In genomic region chr8:124253939-124254338, GRCm38 (mm10) we compare ENCODE assay signal across 27 mouse cellular contexts. TPM values are rescaled to one million over a fixed set of nuclear protein-coding genes. Genes with fewer than 3 reads are reported as not detected.
DNase-seq lines count a peak whose midpoint lies in the region; ATAC-seq lines count a peak whose summit lies in the region.
"Had no signal": no experiment of that assay in that cellular context is flagged by ENCODE, and none has a peak within 500 bp of the region (broad histone marks: within the 10 kb centered on the region; RNA-seq: fewer than 3 reads in every experiment).

No protein-coding gene starts in this region.

- WGBS in forebrain, embryonic 10.5 days, result 94% methylated on average over 6 of the region's 6 CpGs
- 93% methylated on average over 6 of the region's 6 CpGs for WGBS in forebrain, embryonic 16.5 days
- 73% methylated on average over 6 of the region's 6 CpGs for WGBS in limb, embryonic 13.5 days
- 84% methylated on average over 6 of the region's 6 CpGs for WGBS in kidney, embryonic 14.5 days

- 0 out of 2 replicates have a peak overlapping the region, but pooled peaks have one; percentile 30 for H3K27ac ChIP-seq in forebrain, embryonic 10.5 days
- H3K27ac ChIP-seq in forebrain, embryonic 16.5 days (ENCODE audit: low read length), result no peak overlapping the region
- H3K27ac ChIP-seq in limb, embryonic 13.5 days, result no peak overlapping the region; the same call in 1 of the 2 replicates
- no peak overlapping the region for H3K27ac ChIP-seq in kidney, embryonic 14.5 days (ENCODE audit: low read depth, low read length)
- H3K27ac ChIP-seq: embryonic facial prominence, embryonic 15.5 days; forebrain, embryonic 13.5 days; heart, embryonic 15.5 days; lung, embryonic 15.5 days; midbrain, embryonic 13.5 days; stomach, embryonic 15.5 days had no signal

- H3K27me3 ChIP-seq in forebrain, embryonic 10.5 days (ENCODE audit: poor library complexity, severe bottlenecking), result no peaks in the 10 kb centered on the region
- H3K27me3 ChIP-seq in forebrain, embryonic 16.5 days (replicated peaks; ENCODE audit: control insufficient read depth, insufficient read depth, low read length), result no peaks in the 10 kb centered on the region
- no peaks in the 10 kb centered on the region for H3K27me3 ChIP-seq in limb, embryonic 13.5 days
- H3K27me3 ChIP-seq in kidney, embryonic 14.5 days (ENCODE audit: control insufficient read depth, insufficient read depth, low read length), result no peaks in the 10 kb centered on the region
- H3K27me3 ChIP-seq: embryonic facial prominence, embryonic 15.5 days; forebrain, embryonic 13.5 days; heart, embryonic 15.5 days; lung, embryonic 15.5 days; midbrain, embryonic 13.5 days; stomach, embryonic 15.5 days had no signal

- no peak overlapping the region for H3K4me2 ChIP-seq in forebrain, embryonic 16.5 days (ENCODE audit: low read length)
- no peak overlapping the region for H3K4me2 ChIP-seq in limb, embryonic 13.5 days (replicated peaks)
- H3K4me2 ChIP-seq in kidney, embryonic 14.5 days (replicated peaks; ENCODE audit: low read depth, low read length), result no peak overlapping the region
- H3K4me2 ChIP-seq: embryonic facial prominence, embryonic 15.5 days; forebrain, embryonic 13.5 days; heart, embryonic 15.5 days; lung, embryonic 15.5 days; midbrain, embryonic 13.5 days; stomach, embryonic 15.5 days had no signal

- DNase-seq in forebrain, embryonic 10.5 days (ENCODE audit: extremely low spot score, low spot score), result no peak
- DNase-seq in 3134 (ENCODE audit: extremely low read depth, insufficient read length, low spot score), result peak; percentile 45
- peak; percentile 56 for DNase-seq in brain, adult 2 months (ENCODE audit: low read depth, low spot score)
- DNase-seq in thymus, postnatal 10 days (ENCODE audit: low spot score in 2 of 2), result no peak
- no peak for DNase-seq in embryo, embryonic 11 days
- DNase-seq: adrenal gland, adult 8-10 months; cerebellum, adult 11 months; cerebellum, adult 9-11 months; gastrocnemius, postnatal 25 days; heart, adult 18-20 months; kidney, adult 18-20 months; kidney, postnatal 36 days; liver; lung, postnatal 36 days; retina, postnatal 1 day; right cerebral cortex, postnatal 14 days; thymus, postnatal 25 days had no signal

- no peak overlapping the region for H3K9ac ChIP-seq in forebrain, embryonic 16.5 days (replicated peaks; ENCODE audit: low read depth, low read length)
- H3K9ac ChIP-seq in limb, embryonic 13.5 days, result 0 out of 2 replicates have a peak overlapping the region, but pooled peaks have one; percentile 19
- no peak overlapping the region for H3K9ac ChIP-seq in kidney, embryonic 14.5 days (ENCODE audit: low read depth, low read length)
- H3K9ac ChIP-seq: embryonic facial prominence, embryonic 15.5 days; forebrain, embryonic 13.5 days; heart, embryonic 15.5 days; lung, embryonic 15.5 days; midbrain, embryonic 13.5 days; stomach, embryonic 15.5 days had no signal

- ATAC-seq in forebrain, embryonic 16.5 days, result no peak
- ATAC-seq in limb, embryonic 13.5 days (ENCODE audit: low FRiP score, low read depth), result no peak
- ATAC-seq in kidney, embryonic 14.5 days (ENCODE audit: low FRiP score, low TSS enrichment), result no peak
- ATAC-seq: forebrain, embryonic 13.5 days; hindbrain, embryonic 16.5 days; midbrain, embryonic 13.5 days had no signal

- peaks cover 7% of the 10 kb centered on the region for H3K36me3 ChIP-seq in forebrain, embryonic 10.5 days (replicated peaks)
- H3K36me3 ChIP-seq in forebrain, embryonic 16.5 days (ENCODE audit: control insufficient read depth, insufficient read depth), result no peaks in the 10 kb centered on the region
- peaks cover 6% of the 10 kb centered on the region; the same call in 1 of the 2 replicates for H3K36me3 ChIP-seq in limb, embryonic 13.5 days
- H3K36me3 ChIP-seq in kidney, embryonic 14.5 days (ENCODE audit: control insufficient read depth, insufficient read depth, low read length), result no peaks in the 10 kb centered on the region
- H3K36me3 ChIP-seq: embryonic facial prominence, embryonic 15.5 days; heart, embryonic 15.5 days; lung, embryonic 15.5 days; midbrain, embryonic 13.5 days; stomach, embryonic 15.5 days had no signal

- no peaks in the 10 kb centered on the region for H3K9me3 ChIP-seq in forebrain, embryonic 10.5 days
- no peaks in the 10 kb centered on the region for H3K9me3 ChIP-seq in forebrain, embryonic 16.5 days (ENCODE audit: control insufficient read depth, low read length)
- no peaks in the 10 kb centered on the region for H3K9me3 ChIP-seq in limb, embryonic 13.5 days
- H3K9me3 ChIP-seq in kidney, embryonic 14.5 days (ENCODE audit: control insufficient read depth, low read length), result no peaks in the 10 kb centered on the region
- H3K9me3 ChIP-seq: embryonic facial prominence, embryonic 15.5 days; forebrain, embryonic 13.5 days; heart, embryonic 15.5 days; lung, embryonic 15.5 days; midbrain, embryonic 13.5 days; stomach, embryonic 15.5 days had no signal

- H3K4me1 ChIP-seq in forebrain, embryonic 10.5 days, result peaks cover 44% of the 10 kb centered on the region
- H3K4me1 ChIP-seq in forebrain, embryonic 16.5 days (replicated peaks; ENCODE audit: control insufficient read depth, insufficient read depth, low read length), result peaks cover 40% of the 10 kb centered on the region
- peaks cover 59% of the 10 kb centered on the region for H3K4me1 ChIP-seq in limb, embryonic 13.5 days
- peaks cover 23% of the 10 kb centered on the region for H3K4me1 ChIP-seq in kidney, embryonic 14.5 days (ENCODE audit: control insufficient read depth, insufficient read depth, low read length)

- H3K4me3 ChIP-seq in forebrain, embryonic 10.5 days, result no peak overlapping the region
- no peak overlapping the region for H3K4me3 ChIP-seq in forebrain, embryonic 16.5 days (replicated peaks; ENCODE audit: low read length)
- no peak overlapping the region for H3K4me3 ChIP-seq in limb, embryonic 13.5 days
- no peak overlapping the region for H3K4me3 ChIP-seq in kidney, embryonic 14.5 days (ENCODE audit: low read length)
- H3K4me3 ChIP-seq: embryonic facial prominence, embryonic 15.5 days; forebrain, embryonic 13.5 days; heart, embryonic 15.5 days; lung, embryonic 15.5 days; midbrain, embryonic 13.5 days; stomach, embryonic 15.5 days had no signal

RNA-seq across cellular contexts. Expression of gene Galnt2, which starts 22.7 kb away (rescaled TPM):
- 40.7 and 40.9 TPM in 2 replicates for polyA plus RNA-seq in forebrain, embryonic 10.5 days (2016; fragmentation: Nextera tagmentation; extraction: Ambion mirVana)
- 47.8 and 48.9 TPM in 2 replicates for polyA plus RNA-seq in forebrain, embryonic 16.5 days (2015; fragmentation: Nextera tagmentation; extraction: Ambion mirVana)
- 48.0 and 51.4 TPM in 2 replicates for polyA plus RNA-seq in limb, embryonic 13.5 days (2015; fragmentation: Nextera tagmentation; extraction: Ambion mirVana)
- polyA plus RNA-seq in kidney, embryonic 14.5 days (2014; fragmentation: Nextera tagmentation; extraction: Ambion mirVana), result 41.6 and 57.7 TPM in 2 replicates

Comparison
In these comparisons a context has a peak if more than half of its experiments do, and no peak if none do; other contexts are left out.
1. DNase-seq: peak in 3134 (single experiment) and brain, adult 2 months (single experiment); none in forebrain, embryonic 10.5 days (single experiment), thymus, postnatal 10 days (0 of 2) and embryo, embryonic 11 days (single experiment).